Mouse (Mus musculus): ENCODE measurements around the gene Ppp2r3c. TPM values are rescaled to one million over a fixed set of nuclear protein-coding genes. Genes with fewer than 3 reads are reported as not detected.

Ppp2r3c gene
- total and polyA plus RNA-seq, 3 experiments = 2.5 to 11.8 (median 8.0) TPM

DNA sequence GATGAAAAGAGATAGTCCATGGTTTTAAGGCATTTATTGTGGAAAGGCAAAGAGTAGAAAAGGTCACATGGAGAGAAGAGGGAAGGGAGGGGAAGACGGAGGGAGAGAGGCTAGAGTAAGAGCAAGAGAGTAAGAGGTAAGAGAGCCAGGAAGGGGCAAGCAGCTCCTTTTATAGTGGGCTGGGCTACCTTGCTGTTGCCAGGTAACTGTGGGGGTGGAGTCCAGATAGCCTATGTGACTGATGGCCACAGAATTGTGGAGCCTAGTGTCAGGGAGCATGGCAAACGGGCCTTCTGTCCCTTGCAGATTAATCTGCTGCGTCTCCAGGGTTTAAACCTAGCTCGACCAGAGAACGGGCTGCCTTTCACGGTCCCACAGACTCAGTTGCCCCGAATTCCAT lies 9.0 kb upstream of the Ppp2r3c start:
- intact Hi-C loops (cut with DNase I) = no loop called here
- DNase-seq = no peak
- no peaks in the 10 kb centered on the region for H3K79me2 ChIP-seq (replicated peaks; ENCODE audit: control insufficient read depth, insufficient read depth, low read length)
- H3K27ac ChIP-seq = no peak overlapping the region
- no peaks in the 10 kb centered on the region for H3K36me3 ChIP-seq (ENCODE audit: control insufficient read depth, insufficient read depth, low read length)
- WGBS = 90% methylated on average over 7 of the region's 7 CpGs
- H3K4me3 ChIP-seq = no peak overlapping the region
- peaks cover 1% of the 10 kb centered on the region; the same call in 1 of the 2 replicates for H3K4me1 ChIP-seq (ENCODE audit: control insufficient read depth, insufficient read depth, low read length)
- H3K27me3 ChIP-seq (ENCODE audit: control insufficient read depth, insufficient read depth, low read length) = no peaks in the 10 kb centered on the region
- no peak overlapping the region for H3K9ac ChIP-seq (ENCODE audit: low read depth, low read length)
- no peak for TF ChIP-seq EP300 (IDR thresholded peaks at IDR 0.05; ENCODE audit: insufficient read depth, low read depth, low read length)
- no peak for TF ChIP-seq POLR2A (IDR thresholded peaks at IDR 0.05; ENCODE audit: insufficient read depth, low read depth, low read length)
- no peak for TF ChIP-seq CTCF (IDR thresholded peaks at IDR 0.05)

DNA sequence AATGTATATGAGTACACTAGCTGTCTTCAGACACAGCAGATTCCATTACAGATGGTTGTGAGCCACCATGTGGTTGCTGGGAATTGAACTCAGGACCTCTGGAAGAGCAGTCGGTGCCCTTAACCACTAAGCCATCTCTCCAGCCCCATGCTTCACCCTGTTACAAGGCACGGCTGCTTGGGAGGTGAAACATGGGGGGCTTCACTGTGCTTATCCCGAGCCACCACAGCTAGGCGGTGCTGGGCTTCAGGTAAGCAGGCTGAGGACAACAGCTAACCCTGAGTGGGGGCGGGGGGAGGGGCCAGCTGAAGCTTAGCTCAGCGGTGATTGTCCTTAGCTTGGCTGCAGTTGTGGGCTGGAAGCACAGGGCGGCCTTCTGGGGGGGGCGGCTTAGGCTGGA lies 6.7 kb upstream of the Ppp2r3c start:
- WGBS = 80% methylated on average over 8 of the region's 8 CpGs
- H3K36me3 ChIP-seq (ENCODE audit: control insufficient read depth, insufficient read depth, low read length) = no peaks in the 10 kb centered on the region
- H3K27ac ChIP-seq = no peak overlapping the region
- intact Hi-C loops (cut with DNase I) = loop anchor here (10.0 kb wide), 1 partner anchor 525 kb away; the partner anchor contains the start of gene Brms1l
- no peak for DNase-seq
- H3K79me2 ChIP-seq (replicated peaks; ENCODE audit: control insufficient read depth, insufficient read depth, low read length) = no peaks in the 10 kb centered on the region
- no peaks in the 10 kb centered on the region for H3K27me3 ChIP-seq (ENCODE audit: control insufficient read depth, insufficient read depth, low read length)
- TF ChIP-seq POLR2A (IDR thresholded peaks at IDR 0.05; ENCODE audit: insufficient read depth, low read depth, low read length) (no peak), EP300 (IDR thresholded peaks at IDR 0.05; ENCODE audit: insufficient read depth, low read depth, low read length) (no peak), CTCF (IDR thresholded peaks at IDR 0.05) (no peak)
- H3K4me3 ChIP-seq = no peak overlapping the region
- H3K4me1 ChIP-seq (ENCODE audit: control insufficient read depth, insufficient read depth, low read length) = no peaks in the 10 kb centered on the region
- H3K9ac ChIP-seq (ENCODE audit: low read depth, low read length) = no peak overlapping the region

DNA sequence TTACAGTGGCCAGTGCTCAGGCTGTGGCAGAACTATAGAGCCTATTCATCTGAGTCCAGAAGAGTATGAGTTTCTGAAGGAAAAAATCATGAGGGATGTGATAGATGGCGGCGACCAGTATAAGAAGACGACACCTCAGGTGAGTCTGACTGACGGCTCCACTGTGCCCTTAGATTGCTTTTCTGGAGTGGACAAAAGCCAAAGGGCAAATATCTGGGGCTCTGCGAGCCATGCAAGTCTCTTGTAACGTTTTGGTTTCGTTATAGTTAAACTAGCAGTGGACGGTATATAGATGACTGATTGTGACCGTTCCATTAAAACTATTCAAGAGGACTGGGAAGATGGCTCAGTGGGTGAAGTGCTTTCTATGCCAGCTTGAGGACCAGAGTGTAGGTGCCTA lies 5.9 kb upstream of the Ppp2r3c start:
- H3K27ac ChIP-seq = no peak overlapping the region
- no peaks in the 10 kb centered on the region for H3K4me1 ChIP-seq (ENCODE audit: control insufficient read depth, insufficient read depth, low read length)
- H3K36me3 ChIP-seq (ENCODE audit: control insufficient read depth, insufficient read depth, low read length) = no peaks in the 10 kb centered on the region
- TF ChIP-seq CTCF (IDR thresholded peaks at IDR 0.05) = no peak
- TF ChIP-seq EP300 (IDR thresholded peaks at IDR 0.05; ENCODE audit: insufficient read depth, low read depth, low read length) = no peak
- no peak for TF ChIP-seq POLR2A (IDR thresholded peaks at IDR 0.05; ENCODE audit: insufficient read depth, low read depth, low read length)
- no peak for DNase-seq
- no peak overlapping the region for H3K4me3 ChIP-seq
- no peaks in the 10 kb centered on the region for H3K27me3 ChIP-seq (ENCODE audit: control insufficient read depth, insufficient read depth, low read length)
- H3K9ac ChIP-seq (ENCODE audit: low read depth, low read length) = no peak overlapping the region
- 92% methylated on average over 9 of the region's 9 CpGs for WGBS
- H3K79me2 ChIP-seq (replicated peaks; ENCODE audit: control insufficient read depth, insufficient read depth, low read length) = no peaks in the 10 kb centered on the region
- intact Hi-C loops (cut with DNase I) = loop anchor here (10.0 kb wide), 1 partner anchor 526 kb away; the partner anchor contains the start of gene Brms1l

DNA sequence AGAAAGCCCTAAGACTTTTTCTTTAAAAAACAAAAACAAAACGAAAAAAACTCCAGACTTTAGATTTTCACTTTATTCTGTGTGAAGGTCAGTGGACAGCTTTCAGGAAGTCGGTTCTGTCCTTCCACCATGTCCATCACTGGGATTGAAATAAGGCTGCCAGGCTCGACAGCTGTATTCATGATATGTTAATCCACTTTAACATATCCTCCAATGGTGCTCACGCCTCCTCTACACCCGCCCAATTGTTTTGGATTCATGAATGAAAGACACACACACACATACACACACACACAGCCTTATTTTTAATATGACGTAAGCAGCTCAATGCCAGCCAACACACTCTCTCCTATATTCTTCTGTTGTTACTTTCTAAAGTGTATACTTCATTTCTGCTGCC lies 4.8 kb upstream of the Ppp2r3c start:
- no peak for DNase-seq
- H3K4me3 ChIP-seq = no peak overlapping the region
- intact Hi-C loops (cut with DNase I) = loop anchor here (10.0 kb wide), 1 partner anchor 527 kb away; the partner anchor contains the start of gene Brms1l
- no peaks in the 10 kb centered on the region for H3K36me3 ChIP-seq (ENCODE audit: control insufficient read depth, insufficient read depth, low read length)
- 0 out of 2 replicates have a peak, but pooled peaks cover 2% of the 10 kb centered on the region for H3K4me1 ChIP-seq (ENCODE audit: control insufficient read depth, insufficient read depth, low read length)
- TF ChIP-seq EP300 (IDR thresholded peaks at IDR 0.05; ENCODE audit: insufficient read depth, low read depth, low read length) (no peak), POLR2A (IDR thresholded peaks at IDR 0.05; ENCODE audit: insufficient read depth, low read depth, low read length) (no peak), CTCF (IDR thresholded peaks at IDR 0.05) (no peak)
- H3K27me3 ChIP-seq (ENCODE audit: control insufficient read depth, insufficient read depth, low read length) = no peaks in the 10 kb centered on the region
- no peaks in the 10 kb centered on the region for H3K79me2 ChIP-seq (replicated peaks; ENCODE audit: control insufficient read depth, insufficient read depth, low read length)
- 52% methylated on average over 6 of the region's 6 CpGs for WGBS
- H3K27ac ChIP-seq = peak overlapping the region; percentile 54
- H3K9ac ChIP-seq (ENCODE audit: low read depth, low read length) = no peak overlapping the region

DNA sequence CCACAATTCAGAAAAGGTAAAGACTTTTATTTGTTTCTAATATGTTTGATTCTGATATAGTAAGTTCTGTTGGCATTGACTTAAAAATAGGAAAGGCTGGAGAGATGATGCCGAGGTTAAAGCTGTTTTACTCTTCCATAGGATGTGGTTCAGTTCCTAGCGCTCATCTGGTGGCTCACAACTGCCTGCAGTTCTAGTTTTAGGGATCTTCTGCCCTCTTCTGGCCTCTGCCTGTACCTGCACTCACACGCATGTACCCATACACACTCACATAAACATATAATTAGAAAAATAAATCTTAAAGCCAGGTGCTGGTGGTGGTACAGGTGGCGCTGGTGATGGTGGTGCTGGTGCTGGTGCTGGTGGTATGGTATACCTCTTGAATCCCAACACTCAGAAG lies 3.6 kb upstream of the Ppp2r3c start:
- TF ChIP-seq POLR2A (IDR thresholded peaks at IDR 0.05; ENCODE audit: insufficient read depth, low read depth, low read length) (no peak), CTCF (IDR thresholded peaks at IDR 0.05) (no peak), EP300 (IDR thresholded peaks at IDR 0.05; ENCODE audit: insufficient read depth, low read depth, low read length) (no peak)
- no peak overlapping the region for H3K27ac ChIP-seq
- no peak for DNase-seq
- H3K4me3 ChIP-seq = no peak overlapping the region
- H3K9ac ChIP-seq (ENCODE audit: low read depth, low read length) = no peak overlapping the region
- peaks cover 4% of the 10 kb centered on the region for H3K36me3 ChIP-seq (ENCODE audit: control insufficient read depth, insufficient read depth, low read length)
- WGBS = 98% methylated on average over 4 of the region's 4 CpGs
- peaks cover 6% of the 10 kb centered on the region for H3K4me1 ChIP-seq (ENCODE audit: control insufficient read depth, insufficient read depth, low read length)
- no peaks in the 10 kb centered on the region for H3K27me3 ChIP-seq (ENCODE audit: control insufficient read depth, insufficient read depth, low read length)
- no peaks in the 10 kb centered on the region for H3K79me2 ChIP-seq (replicated peaks; ENCODE audit: control insufficient read depth, insufficient read depth, low read length)
- intact Hi-C loops (cut with DNase I) = loop anchor here (10.0 kb wide), 1 partner anchor 528 kb away; the partner anchor contains the start of gene Brms1l

DNA sequence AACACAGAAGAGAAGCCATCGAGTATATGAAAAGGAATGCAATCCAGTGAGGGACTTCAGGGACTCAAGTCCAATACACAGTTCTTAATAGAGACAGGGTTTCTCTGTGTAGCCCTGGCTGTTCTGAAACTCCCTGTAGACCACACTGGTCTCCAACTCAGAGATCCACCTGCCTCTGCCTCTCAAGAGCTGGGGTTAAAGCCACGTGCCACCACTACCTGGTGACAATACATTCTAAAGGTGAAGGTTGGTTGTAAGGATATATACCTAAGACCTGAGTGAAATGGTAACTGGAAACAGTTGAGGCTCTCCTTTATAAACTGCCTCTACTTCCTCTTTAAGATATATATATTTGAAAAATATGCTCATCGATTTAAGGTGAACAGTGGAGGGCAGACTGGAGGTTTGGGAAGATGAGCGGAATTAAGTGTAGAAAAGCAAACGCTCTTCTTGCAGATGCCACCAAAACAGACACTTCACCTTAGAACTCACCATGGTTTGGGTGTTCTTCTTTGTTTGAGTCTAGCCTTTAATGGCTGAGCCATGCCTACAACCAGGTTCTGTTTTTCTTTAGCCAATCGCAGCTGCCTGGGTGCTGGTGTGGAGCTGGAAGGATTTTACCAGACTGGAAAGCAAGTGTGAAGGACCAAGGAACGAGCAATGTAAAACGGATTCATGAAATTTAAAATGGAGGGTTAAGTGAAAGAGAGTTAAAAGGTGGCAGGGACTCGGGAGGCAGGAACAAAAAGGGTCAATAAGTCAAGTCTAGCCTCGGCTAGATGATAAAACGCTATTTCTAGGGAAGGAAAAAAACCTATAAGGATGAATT lies 1.1 kb downstream of the Ppp2r3c start:
- 40% methylated on average over 11 of the region's 11 CpGs for WGBS

More for the DNA sequence above, 1.1 kb downstream of the Ppp2r3c start:
- TF ChIP-seq EP300 (IDR thresholded peaks at IDR 0.05; ENCODE audit: insufficient read depth, low read depth, low read length) = no peak
- no peak for TF ChIP-seq POLR2A (IDR thresholded peaks at IDR 0.05; ENCODE audit: insufficient read depth, low read depth, low read length)
- no peak for TF ChIP-seq CTCF (IDR thresholded peaks at IDR 0.05)
- no peaks in the 10 kb centered on the region for H3K79me2 ChIP-seq (replicated peaks; ENCODE audit: control insufficient read depth, insufficient read depth, low read length)
- no peak for DNase-seq
- peaks cover 6% of the 10 kb centered on the region for H3K4me1 ChIP-seq (ENCODE audit: control insufficient read depth, insufficient read depth, low read length)
- H3K4me3 ChIP-seq = peak overlapping the region; percentile 73
- no peak overlapping the region; the same call in 1 of the 2 replicates for H3K9ac ChIP-seq (ENCODE audit: low read depth, low read length)
- H3K27ac ChIP-seq = peak overlapping the region; percentile 98
- no peaks in the 10 kb centered on the region for H3K27me3 ChIP-seq (ENCODE audit: control insufficient read depth, insufficient read depth, low read length)
- intact Hi-C loops (cut with DNase I) = loop anchor here (5.0 to 10.0 kb wide), 2 partner anchors 314 to 533 kb away; partner anchors contain the start of genes Brms1l and Gm20403
- peaks cover 4% of the 10 kb centered on the region for H3K36me3 ChIP-seq (ENCODE audit: control insufficient read depth, insufficient read depth, low read length)
